Mouse (Mus musculus): ENCODE data around the gene Styx.

The Styx gene

DNA sequence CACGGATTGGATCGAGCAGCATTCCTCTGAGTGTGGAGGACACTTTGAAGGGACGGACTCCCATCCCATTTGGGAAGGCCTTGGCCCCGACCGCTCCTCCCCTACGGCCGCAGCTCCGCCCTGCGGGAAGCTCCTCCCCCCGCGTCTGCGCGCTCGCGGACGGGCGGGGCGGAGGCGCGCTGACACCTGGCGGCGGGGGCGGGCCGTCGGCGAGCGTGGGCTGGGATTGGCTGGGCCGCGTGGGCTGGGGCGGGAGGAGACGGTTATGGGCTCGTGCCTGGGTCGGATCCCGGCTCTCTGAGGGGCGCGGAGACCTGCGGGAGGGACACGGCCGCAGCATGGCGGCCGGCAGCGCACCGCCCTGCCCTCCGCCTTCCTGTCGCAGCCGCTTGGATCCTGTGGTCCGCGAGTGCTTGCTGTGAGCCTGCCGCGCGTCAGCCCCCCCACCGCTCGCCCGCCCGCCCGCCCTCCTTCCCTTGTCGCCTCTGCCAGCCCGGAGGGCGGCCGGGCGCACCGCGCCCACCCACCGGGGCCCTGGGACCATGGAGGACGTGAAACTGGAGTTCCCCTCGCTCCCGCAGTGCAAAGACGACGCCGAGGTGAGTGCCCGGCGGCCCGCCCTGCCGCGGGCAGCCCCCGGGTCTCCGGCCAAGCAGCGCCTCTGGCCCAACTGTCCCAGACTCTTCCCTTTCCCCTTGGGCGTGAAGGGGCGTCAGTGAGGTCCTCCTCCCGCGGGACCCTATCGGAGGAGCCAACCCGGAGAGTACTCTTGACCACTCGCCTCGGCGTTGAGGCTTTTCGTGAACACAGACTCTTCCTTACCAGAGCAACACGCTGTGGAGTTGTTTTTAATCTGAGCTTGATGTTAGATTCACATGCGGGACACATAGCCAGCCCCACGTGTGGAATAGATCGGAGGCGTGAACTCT is at the start of gene Styx:
TSS of gene Styx (plus strand) at position 163 of the 929 bp plus-strand sequence.
- DNase-seq (ENCODE audit: low spot score in 2 of 2), result peak; percentile 87 to 88

- DNase-seq (ENCODE audit: low spot score in 2 of 2), result no peak
These were observed 47.0 kb upstream of the Styx start for GRCm38 (mm10) chr14:45303939-45304338.

GRCm38 (mm10) chr14:45304389-45304788 is 46.5 kb upstream of the Styx start:
- DNase-seq (ENCODE audit: low spot score in 2 of 2), result no peak

GRCm38 (mm10) chr14:45305852-45306251 is 45.0 kb upstream of the Styx start:
- no peak for DNase-seq (ENCODE audit: low spot score in 2 of 2)

GRCm38 (mm10) chr14:45307630-45308328 is 43.1 kb upstream of the Styx start:
- DNase-seq (ENCODE audit: low spot score in 2 of 2), result no peak

GRCm38 (mm10) chr14:45309646-45310045 is 41.2 kb upstream of the Styx start:
- DNase-seq (ENCODE audit: low spot score in 2 of 2), result no peak

DNA sequence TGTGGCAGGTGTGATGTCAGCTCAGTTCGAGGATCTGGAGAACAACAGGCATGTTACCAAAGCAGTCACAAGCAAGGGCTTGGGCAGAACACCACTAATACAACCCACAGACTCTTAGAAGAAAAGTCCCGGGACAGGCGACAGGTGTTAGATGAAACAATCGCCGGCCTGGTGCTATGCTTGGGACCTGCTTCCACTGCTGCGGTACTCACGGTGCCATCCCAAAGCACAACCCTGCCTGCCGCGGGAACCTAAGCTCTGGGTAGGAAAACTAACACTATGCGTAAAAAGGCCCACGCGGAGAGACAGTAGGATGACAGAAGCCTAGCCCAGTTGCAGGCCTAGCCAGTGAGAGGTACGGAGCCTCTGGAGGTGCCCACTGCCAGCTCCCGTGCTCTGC is 40.8 kb upstream of the Styx start:
- DNase-seq (ENCODE audit: low spot score in 2 of 2), result no peak

- no peak for DNase-seq (ENCODE audit: low spot score in 2 of 2)
These were observed 34.0 kb upstream of the Styx start for GRCm38 (mm10) chr14:45316927-45317326.

GRCm38 (mm10) chr14:45317921-45318411 is 32.9 kb upstream of the Styx start:
- peak; percentile 16 to 24 for DNase-seq (ENCODE audit: low spot score in 2 of 2)

GRCm38 (mm10) chr14:45318426-45319236 is 32.3 kb upstream of the Styx start, which contains the start of gene Ero1l:
Gene Ero1l, minus strand, starts transcription at chr14:45318771.
- DNase-seq (ENCODE audit: low spot score in 2 of 2), result peak; percentile 76 to 77

DNA sequence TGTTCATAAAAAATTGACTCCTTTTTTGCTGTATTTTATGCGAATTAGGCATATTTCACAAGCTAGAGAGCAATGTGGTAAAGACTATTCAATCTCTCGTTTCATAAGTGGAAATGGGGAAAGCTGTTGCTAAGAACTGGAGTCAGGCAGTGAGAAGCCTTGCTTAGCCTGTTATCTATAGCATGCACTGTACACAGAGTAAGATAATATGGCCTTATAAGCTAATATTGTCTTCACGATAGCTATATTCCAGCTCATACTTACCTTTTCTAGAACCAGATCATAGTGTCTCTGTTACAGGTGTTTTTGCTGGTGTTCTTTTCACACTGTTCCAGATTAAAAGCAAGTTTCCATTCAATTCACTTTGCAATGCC is 31.7 kb upstream of the Styx start:
- no peak for DNase-seq (ENCODE audit: low spot score in 2 of 2)

GRCm38 (mm10) chr14:45320111-45320510 is 30.8 kb upstream of the Styx start:
- no peak for DNase-seq (ENCODE audit: low spot score in 2 of 2)

- no peak for DNase-seq (ENCODE audit: low spot score in 2 of 2)
These were observed 29.8 kb upstream of the Styx start for GRCm38 (mm10) chr14:45321067-45321466.

DNA sequence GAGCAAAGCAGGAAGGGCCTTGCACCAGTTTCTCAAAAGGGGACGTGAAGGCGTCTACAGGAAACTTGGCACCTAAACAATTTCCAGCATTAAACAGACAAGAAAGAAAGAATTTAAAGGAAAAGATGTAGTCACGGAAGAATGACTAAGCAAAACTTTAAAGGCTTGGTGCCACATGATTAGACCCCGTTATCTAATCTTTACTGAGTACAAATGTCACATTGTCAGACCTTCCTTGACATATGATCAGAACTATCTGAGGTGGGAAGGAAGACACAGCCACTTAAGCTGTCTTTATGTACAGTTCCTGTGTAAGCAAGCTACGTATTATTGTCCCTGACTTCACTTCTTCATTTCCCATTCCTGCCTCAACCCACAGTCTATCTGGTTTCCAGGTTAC is 29.3 kb upstream of the Styx start:
- DNase-seq (ENCODE audit: low spot score in 2 of 2), result no peak

DNA sequence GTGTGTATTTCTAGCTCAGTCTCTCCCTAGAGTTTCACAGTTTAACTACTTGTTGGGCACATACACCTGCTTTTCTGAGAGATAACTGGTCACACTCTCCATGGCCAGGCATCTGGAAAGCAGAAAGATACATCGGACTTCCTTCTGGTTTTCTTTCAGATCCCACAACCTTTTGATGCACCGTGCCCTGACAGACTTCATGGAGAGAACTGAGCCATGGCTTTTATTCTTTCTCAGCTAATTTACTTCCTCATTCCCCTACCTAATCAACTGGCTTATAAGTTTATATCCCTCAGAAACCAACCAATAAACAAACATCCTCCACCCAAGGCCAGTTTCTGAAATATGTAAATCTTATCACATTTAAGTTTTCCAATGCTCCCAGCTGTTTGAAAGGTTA is 28.4 kb upstream of the Styx start:
- DNase-seq (ENCODE audit: low spot score in 2 of 2), result no peak

DNA sequence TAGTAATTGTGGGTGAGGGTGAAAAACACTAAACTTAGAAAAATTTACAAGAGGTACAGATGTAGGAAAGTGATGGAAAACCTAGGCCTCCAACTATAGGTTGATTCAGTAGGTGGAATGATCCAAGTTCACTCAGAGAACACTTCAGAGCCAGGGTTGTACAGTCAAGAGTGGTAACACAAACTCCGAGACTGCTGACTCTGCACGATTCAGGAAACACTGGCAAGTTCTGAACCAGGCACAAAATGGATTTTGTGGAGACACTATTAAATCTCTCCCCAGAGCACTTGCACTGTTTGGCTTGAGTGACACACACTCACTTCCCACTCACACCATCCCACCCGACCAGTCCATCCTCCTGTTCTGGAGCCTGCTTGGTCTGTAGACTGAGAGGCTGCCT is 27.6 kb upstream of the Styx start:
- DNase-seq (ENCODE audit: low spot score in 2 of 2), result no peak

DNA sequence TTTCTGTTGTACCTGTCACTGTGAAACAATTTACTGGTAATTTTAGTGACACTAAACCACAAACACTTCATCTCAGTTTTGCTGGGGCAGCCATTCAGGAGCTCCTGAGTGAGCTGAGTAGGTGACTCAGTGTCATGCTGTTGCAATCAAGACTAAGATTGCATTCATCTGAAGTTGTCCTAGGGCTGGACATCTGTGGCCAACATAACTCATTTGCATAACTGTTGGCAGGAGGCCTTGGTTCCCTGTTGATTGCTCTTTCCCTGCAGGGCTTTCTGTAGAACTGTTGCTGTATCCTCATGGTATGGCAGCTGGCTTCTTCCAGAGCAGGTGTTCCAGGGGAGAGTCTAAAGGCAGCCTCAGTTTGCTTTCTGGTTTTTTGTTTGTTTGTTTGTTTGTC is 25.4 kb upstream of the Styx start:
- DNase-seq (ENCODE audit: low spot score in 2 of 2), result no peak

- DNase-seq (ENCODE audit: low spot score in 2 of 2), result no peak
These were observed 22.7 kb upstream of the Styx start for GRCm38 (mm10) chr14:45328072-45328713.

DNA sequence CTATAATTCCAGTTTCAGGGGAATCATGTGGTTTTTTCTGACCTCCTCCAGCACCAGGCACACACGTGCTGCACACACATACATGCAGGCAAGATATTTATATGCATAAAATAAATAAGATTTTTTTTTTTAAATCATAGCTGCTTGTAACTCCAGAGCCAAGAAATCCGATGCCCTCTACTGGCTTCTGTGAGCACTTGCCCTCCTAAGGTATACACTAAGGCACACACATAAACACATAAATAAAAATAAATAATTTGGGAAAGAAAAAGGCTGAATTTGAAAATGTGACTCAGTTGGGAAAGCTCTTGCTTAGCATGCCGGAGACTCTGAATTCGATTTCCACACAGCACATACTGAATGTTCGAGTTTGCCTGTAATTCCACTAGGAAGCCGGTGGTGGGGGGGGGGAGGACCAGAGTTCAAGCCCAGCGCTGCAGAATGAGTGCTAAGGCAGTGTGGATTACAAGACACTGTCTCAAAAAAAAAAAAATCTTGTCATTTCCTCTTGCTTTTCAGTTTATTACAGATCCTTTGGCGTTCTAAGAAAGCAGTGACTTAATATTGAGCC is 21.8 kb upstream of the Styx start:
- DNase-seq (ENCODE audit: low spot score in 2 of 2), result no peak

GRCm38 (mm10) chr14:45329589-45330181 is 21.2 kb upstream of the Styx start, which contains the start of gene Psmc6:
Gene Psmc6, plus strand, starts transcription at chr14:45329788.
- peak; percentile 88 to 90 for DNase-seq (ENCODE audit: low spot score in 2 of 2)
